Mouse (Mus musculus) adrenal gland, postnatal 10 days (tissue): ENCODE data around the gene Skor1. TPM values are rescaled to one million over a fixed set of nuclear protein-coding genes. Genes with fewer than 3 reads are reported as not detected.

Source experiments
- DNase-seq: peaks from one replicate; pipeline ENCODE4 v3.0.0; 2021; ENCODE audit warnings: mixed read lengths
- total RNA-seq, 2 experiments: library from RNA; stranded (reverse); gene quantifications; 2 replicates each; pipeline ENCODE4 v1.2.3; 2021

Gene Skor1
- total RNA-seq, 2 experiments from 2014 or later, result 0.09 to 0.18 TPM

DNA sequence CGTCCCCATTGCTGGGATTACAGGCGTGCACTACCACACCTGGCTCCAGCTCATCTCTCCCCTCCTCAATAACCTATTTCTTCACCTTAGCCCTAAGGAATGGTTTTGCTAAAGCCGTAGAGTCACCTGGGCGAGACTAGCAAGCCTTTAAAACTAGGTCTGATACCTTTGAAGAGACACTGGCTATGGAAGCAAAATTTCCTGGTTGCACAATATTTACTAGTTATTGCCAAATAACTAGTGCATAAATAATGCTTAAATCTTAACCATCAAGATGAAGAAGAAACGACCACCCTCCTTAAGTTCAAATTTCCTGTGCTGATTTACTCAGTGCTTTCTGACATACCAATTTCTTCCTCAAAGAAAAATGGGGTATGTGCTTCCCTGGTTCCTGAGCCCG, 15.1 kb downstream of the Skor1 start:
- no peak for DNase-seq

DNA sequence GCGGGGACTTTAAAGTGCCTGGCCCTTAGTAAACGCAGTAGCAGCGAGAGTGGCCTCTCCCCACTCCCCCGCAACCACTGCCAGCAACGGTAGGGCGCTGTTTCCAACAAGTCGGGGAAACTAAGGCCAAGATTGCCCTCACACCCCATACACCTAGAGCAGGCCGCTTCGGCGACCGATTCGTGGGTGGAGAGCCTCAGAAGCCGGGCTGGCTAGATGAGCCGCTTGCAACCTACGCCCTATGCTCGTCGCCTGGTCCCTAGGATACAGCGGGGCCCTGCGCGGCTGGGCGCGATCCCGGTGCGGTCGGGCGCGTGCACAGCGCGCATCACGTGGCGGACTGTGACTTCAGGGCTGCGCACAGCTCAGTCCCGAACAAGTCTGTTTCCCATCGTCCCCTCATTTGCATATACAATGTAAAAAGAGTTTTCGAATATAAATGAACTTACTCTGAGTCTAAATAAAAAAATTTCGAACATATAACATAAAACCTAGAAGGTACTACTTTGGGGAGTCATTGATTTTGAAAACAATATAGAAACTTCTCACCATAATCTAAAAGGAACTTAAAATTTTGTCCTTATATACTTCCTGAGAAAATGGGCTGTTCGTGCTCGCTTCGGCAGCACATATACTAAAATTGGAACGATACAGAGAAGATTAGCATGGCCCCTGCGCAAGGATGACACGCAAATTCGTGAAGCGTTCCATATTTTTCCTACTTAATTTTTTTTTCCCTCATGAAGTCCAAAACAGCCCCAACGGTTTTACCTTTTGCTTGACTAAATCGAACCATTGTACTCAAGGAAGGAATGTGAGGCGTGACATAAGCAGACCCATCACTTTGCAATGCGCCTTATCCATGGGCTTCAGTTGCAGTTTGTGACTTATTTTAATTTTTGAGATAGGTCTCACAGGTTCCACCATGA, 15.8 kb downstream of the Skor1 start:
- DNase-seq, result peak; percentile 96

DNA sequence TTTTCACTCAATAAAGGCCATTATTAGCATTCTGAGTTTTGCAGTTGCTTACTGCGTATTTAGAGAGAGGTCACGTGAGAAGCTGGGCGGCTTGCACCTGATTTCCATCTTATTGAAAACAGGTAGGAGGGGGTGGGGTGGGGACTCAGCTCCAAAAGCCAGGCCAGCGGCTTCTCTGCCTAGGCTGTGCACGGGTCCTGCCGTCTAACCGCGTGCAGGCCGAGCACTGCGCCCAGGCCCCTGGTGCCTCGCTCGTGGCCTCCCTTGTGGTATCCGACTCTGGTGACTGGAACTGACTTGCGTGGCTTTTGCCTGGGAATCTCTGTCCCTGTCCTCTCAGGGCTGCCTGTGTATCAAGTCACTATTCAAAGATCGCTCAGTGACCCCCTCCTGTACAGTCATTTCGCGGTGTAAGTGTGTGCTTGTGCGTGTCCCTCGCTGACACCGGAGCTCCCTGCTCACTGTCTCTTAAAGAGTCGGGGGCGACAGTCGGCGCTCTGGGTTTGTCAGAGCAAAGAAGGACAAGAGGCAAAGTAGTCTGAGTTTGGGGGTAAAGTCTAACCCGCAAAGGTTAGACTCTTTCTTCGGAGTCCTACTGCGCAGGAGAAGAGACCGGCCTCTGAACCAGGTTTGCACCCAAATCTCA, 16.7 kb downstream of the Skor1 start:
- DNase-seq, result peak; percentile 55

DNA sequence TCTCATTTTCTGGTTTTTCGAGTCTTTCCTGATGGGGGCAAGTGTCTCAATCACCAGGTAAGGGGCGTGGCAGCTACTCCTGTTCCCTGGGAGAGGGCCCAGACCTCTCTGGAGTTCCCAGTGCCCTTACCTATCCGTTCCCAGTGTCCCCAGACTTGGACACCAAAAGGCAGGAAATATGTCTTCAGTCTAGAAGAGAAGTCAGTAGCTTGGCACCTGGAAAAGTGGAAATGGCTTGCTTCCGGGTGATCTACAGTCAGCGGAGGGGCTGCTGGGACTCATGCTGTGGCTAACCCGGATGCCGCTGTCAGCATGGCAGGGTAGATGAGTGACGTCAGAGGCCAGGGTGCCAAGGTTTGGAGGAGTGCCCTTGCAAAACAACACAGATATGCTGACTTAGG, 19.1 kb downstream of the Skor1 start:
- no peak for DNase-seq

DNA sequence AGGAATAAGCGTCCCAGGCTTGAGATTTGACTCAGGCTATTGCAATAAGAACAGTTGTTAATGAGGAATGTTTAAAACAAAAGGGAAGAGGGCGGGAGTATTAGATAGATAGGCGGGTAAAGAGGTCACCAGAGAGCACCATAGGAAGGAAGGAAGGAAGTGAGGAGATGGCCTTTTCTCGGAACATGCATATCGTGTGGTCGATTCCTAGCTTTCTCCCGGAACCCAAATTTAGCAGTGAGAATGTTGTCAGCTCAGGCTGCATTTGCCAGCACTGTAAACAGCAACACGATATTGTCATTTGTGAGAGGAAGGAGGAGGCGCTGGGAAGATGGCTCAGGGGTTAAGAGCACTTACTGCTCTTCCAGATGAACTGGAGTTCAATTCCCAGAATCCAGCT, 24.2 kb downstream of the Skor1 start:
- DNase-seq, result no peak

DNA sequence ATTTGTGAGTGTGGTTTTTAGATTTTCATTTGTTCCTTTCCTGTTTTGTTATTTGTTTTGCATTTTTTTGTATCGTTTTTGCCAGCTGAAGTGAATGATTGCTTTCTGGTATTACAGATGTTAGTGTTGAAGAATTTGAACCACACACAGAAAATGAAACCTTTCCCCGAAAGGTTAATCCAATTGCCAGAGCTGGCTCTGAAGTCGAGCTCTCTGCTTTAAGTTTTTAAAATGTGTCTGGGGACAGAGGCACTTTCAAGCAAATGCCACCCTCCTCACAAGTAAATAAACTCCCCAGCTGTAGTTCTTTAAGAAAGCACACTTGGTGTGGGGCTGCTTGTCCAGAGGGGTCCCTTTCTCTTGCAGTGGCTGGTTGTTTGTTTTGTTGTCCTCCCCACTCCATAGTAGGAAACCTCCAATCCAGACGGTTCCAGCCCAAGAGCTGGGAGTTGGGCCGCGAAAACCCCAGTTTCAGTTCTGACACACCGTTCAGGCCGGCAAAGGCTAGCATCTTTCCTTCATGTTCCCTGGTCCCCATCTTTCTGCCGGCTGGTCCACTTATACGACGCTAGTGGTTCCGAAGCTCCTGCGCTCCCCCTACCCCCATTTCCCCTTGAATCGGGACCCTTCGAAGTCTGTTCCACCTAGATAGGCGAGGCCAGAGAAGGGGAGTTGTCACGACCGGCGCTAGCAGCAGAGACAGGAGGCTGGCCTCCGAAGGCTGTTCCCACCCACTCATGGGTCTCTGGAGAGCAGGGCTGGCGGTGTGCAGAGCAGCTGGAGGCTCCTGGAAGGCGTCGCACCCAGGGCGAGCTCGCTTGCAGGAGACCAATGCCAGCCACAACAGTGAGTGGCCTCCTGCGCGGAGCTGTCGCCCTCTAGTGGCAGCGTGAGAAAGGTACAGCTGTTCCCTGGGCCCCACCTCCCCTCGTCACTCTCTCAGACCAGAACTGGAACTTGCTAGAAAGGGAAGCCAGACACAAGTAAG, 25.0 kb downstream of the Skor1 start:
- DNase-seq, result peak; percentile 94

DNA sequence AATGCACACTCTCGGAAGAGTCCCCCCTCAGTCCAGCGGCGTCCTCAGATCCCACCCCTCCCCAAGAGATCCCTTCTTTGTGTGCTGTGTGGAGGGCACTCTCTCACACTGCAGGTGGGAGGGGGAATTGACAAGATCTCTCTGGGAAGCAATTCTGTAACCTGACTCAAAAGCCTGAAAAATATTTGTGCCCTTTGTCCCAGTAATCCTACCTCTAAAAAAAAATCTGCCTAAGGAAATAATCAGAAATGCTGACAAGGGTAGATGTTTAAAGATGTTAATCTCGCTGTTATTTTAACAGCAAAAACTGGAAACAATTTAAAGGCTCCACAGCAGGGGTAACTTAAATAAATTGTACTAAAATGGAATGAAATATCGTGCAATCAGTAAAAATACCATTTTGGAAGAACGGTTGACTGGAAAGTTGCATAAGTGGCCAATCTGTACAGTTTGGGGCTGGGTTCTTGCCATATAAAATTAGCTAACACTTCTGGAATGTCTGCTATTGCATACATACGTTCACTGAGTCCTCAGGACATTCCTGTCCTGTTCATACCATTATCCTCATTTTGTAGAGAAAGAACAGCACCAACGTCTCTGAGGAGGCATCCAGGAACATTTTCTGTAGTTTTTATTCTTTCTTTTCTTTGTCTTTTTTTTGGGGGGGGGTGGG, 26.5 kb downstream of the Skor1 start:
- no peak for DNase-seq

DNA sequence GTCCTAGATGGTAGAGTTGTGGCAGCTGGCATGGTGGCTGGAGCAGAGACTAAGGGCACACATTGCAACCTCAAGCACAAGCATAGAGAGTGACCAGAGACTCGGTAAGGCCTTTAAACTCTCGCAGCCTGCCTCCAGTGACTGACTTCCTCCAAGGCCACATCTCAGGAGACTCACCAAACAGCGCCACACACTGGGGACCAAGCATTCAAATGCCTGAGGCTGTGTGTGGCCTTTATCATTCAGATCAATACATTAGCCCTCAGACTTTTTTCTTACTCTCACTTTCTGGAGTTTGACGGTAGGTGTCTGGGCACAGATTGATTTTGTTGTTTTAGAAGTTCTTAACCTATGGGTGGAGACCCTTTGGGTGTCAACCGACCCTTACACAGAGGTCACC, 30.4 kb downstream of the Skor1 start:
- no peak for DNase-seq

DNA sequence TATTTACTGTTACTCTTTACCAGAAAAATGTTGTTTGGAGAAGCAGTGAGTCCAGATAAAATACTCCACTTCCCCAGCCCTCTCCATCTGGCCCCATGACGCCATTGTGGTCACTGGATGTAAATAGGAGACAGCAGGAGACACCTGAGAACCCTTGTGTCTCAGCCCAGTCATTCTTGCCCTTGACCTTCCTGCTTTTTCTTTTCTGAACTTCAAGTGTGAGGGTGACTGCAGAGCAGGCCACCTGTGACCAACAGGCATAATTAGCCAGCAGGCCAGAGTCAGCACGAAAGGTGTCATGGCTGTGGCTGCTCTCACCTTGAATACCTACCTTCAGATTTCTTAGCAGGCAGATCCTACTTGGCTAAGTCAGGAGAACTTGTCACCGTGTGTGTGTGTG, 36.2 kb downstream of the Skor1 start:
- no peak for DNase-seq

DNA sequence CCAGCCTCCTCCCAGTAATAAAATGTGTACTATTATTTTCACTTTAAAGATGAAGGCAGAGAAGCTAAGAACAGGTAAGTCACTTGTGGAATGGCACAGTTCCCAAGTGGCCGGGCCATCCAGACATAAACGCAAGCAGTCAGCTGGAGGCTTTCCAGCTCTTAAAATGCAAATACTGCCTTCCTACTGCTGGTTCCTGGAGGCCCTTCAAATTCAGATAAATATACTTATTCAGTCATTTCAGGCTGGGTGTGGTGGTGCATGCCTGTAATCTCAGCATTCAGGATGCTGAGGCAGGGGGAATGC, 39.0 kb downstream of the Skor1 start:
- DNase-seq, result no peak

DNA sequence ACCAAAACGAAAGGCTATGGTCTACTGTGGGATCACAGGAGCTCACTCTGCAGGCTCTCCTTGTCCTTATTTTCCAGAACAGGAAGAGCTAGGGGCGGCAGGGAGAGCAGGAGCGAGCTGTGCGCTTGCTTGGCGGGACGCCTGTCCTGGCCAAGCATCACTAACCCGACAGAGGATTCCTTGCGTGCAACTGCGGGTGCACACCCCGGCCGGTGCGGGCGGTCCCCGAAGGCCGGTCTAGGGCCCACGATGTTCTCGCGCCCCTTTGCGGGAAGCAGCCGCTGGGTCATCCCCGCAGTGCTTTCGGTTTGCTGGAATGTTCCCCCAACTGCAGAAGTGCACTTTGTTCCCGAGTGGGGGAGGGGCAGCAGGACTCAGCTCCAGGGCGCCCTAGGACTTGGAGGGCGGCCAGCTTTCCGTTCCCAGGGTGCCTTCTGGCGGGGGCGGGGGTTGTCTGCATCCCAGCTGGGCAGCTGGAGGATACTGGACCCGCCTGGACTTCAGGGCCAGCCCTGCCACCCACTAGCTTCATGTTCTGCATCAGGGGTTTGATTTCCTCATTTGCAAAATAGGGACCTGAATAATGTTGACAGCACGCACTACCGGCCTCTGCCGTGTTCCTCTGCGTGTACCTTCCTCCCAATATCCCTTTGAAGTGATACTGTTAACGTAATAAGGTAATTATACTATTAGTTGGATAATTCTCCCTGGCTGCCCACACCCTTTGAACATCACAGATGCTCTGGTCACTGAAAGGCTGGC, 39.6 kb downstream of the Skor1 start:
- peak; percentile 95 for DNase-seq

DNA sequence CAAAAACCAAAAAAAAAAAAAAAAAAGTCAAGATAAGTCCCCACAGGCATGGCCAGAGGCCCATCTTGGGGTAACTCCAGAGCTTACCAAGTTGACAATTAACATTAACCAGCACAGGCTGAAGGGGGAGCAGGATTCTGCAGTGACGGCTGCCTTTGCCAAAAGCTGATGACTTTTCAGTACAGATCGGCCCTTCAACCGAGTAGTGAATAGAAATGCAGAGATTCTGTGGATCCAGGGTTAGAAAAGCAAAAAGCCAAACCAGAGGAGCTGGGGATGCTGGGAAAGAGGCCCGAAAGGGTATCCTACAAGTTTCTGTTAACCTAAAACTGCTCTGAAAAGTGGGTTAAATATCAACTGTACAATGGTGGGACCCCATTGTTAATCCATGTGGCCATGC, 40.2 kb downstream of the Skor1 start:
- peak; percentile 25 for DNase-seq

DNA sequence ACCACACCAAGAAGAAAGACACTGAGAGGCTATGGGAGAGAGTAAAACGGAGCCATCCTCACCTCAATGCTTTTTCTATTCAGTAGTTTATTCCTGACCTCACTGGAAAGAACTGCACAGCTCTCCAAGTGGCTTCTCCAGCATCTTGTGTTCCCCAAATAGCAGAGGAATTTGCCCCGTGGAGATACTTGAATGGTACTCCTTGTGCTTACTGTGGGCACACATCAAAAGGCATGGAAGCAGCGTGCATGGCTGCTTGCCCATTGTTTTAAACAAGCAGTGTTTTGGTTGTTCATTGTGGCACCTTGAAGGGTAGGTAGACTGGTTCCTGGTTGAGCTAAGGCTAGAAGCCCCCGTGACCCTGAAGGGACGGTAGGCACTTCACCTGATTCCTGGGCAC, 48.1 kb downstream of the Skor1 start:
- DNase-seq, result no peak

DNA sequence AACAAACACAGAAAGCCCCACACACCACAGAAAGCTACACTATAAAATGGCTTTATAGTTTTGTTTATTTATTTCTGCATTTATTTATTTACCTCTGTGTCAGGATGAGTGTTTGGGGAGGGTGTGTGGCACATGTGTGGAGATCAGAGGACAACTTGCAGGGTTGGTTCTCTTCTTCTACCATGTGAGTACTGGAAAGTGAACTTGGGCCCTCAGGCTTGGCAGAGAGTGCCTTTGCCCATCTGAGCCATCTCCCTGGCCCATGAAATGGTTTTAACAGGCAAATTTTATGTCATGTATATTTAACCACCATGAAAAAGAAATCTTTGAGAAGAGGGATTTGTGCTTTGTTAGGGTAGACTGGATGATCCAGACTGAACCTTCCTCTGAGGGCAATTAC, 48.9 kb downstream of the Skor1 start:
- DNase-seq, result no peak

DNA sequence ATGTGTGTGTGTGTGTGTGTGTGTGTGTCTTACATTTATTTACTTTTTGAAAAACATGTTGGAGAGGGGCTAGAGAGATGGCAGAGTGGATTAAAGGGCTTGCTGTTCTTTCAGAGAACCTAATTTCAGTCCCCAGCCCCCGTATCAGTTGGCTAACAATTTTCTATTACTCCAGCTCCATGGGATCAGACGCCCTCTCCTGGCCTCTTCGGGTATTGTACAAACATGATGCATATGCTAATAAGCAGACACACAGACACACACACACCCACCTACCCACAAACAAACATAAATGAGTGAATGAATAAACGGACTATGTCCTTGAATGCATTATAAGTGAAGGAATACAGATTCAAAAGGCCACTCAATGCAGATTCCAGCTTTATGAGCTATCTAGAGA, 49.4 kb downstream of the Skor1 start:
- DNase-seq, result no peak

DNA sequence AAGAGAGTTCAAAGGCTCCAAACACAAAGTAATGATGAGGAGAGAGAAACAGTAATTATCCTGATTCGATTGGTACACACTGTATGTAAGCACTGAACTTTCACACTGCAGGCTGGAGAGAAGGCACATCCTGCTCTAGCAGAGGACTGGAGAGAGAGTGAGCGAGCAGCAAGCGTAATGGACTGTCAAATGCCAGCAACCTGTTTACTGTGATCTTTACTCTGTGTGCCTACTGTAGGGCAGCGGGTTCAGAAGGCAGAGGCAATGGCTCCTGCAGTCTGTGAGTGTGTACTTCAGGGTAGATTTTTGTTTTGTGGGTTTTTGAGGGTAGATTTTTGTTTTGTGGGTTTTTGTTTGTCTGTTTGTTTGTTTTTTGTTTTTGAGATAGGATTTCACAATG, 49.9 kb downstream of the Skor1 start:
- no peak for DNase-seq

DNA sequence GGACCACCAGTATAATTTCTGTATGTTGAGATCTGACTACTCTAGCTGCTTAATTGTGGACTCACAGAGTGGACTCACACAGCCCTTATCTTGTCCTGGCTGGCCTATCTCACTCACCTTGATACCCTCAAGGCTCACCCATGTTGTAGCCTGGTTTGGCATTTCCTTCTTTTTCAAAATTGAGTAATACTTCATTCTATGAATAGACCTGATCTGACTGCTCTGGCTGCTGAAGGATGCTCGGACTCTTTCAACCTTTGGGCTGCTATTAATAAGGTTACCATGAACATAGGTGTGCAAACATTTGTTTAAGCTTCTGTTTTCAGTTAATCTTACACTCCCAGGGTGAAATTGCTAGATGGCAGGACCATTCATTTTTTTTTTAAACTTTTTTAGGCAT, 51.6 kb downstream of the Skor1 start:
- DNase-seq, result no peak

DNA sequence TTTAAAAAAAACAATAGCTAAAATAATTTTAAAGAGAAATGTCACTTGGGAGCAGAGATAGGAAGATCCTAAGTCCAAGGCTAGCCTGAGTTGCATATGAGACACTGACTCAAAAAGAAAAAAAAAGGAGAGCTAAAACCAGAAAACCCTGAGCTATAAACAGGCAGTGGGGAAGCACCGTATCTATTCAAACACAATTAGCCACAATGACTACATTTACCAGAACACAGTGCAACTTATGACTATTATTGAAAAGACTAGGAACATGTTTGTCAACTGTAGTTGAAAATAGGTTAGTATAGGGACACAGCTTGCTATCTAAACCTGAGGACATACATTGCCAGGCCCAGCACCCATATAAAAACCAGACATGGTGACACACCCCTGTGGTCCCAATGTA, 54.7 kb downstream of the Skor1 start:
- DNase-seq, result no peak

DNA sequence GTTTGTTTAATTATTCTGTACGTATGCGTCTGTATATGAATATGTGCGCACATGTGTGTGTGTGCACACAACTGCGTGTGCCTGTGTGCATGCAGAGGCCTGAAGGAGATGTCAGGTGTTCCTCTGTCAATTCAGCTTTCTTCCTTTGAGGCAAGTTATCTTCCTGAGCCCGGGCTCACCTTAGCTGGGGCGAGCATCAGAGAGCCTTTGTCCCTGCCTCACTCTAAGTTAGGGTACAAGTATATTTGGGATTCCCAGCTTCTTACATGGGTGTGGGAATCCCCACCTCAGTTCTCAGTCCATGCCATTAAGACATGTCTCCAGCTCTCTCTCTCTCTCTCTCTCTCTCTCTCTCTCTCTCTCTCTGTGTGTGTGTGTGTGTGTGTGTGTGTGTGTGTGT, 56.2 kb downstream of the Skor1 start:
- DNase-seq, result no peak

DNA sequence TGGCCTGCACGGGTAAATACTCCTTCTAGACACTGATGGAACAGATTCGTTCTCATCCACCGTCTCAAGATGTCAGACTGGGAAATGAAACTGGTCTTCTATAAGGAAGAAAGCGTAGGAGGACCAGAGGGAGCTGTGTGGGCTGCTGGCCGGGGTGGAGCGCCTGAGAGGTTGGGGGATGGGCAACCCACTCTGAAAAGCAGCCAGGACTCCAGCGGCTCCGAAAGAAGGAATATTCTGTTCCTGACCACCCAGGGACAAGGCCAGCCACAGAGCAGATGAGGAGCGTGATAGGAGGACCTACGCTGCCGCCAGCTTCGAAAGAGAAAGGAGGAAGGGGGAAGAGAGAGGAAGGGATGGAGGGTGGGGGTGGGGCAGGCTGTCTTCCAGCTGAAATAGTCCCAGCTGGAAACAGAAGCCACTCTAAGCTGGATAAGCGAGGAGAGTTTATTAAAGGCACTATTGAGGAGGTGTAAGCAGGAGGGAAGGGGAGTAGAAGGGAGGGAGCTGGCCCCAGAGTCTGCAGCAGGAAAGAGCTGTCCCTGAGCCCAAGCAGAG, 56.7 kb downstream of the Skor1 start:
- peak; percentile 67 for DNase-seq
